Mouse (Mus musculus) myocyte (in vitro differentiated cells): ENCODE measurements at regions not wholly inside any gene's neighbourhood (a gene's known extent, or its start where the extent isn't known, plus 50 kb on each side); places are given as distances from the start of the nearest gene placed in this dataset.

Experiments
- E2F4 ChIP-seq: IDR thresholded peaks from one replicate; pipeline ENCODE4 v1.6.1; 2011; ENCODE audit warnings: mild to moderate bottlenecking, control low read depth, moderate library complexity; ENCODE audit not compliant: insufficient read depth
- MYOD1 ChIP-seq, 3 experiments: IDR thresholded peaks; one replicate each; pipeline ENCODE4 v1.6.1; 2011; ENCODE audit warnings: control low read depth in 2 of 3, low read depth in 2 of 3, mild to moderate bottlenecking in 2 of 3, moderate library complexity in 1 of 3; ENCODE audit not compliant: insufficient read length in 2 of 3, control insufficient read depth in 1 of 3
- POLR2A ChIP-seq: IDR thresholded peaks from one replicate; pipeline ENCODE4 v1.6.1; 2011; ENCODE audit warnings: low read depth, mild to moderate bottlenecking, control low read depth, moderate library complexity; ENCODE audit not compliant: insufficient read length
- POLR2AphosphoS2 ChIP-seq: IDR thresholded peaks from one replicate; pipeline ENCODE4 v1.6.1; 2011; ENCODE audit warnings: low read depth, control low read depth; ENCODE audit not compliant: insufficient read length
- REST ChIP-seq: IDR thresholded peaks from one replicate; pipeline ENCODE4 v1.6.1; 2011; ENCODE audit warnings: mild to moderate bottlenecking, control low read depth, moderate library complexity; ENCODE audit not compliant: insufficient read depth, insufficient read length
- TCF12 ChIP-seq: IDR thresholded peaks from one replicate; pipeline ENCODE4 v1.6.1; 2011; ENCODE audit warnings: mild to moderate bottlenecking, control low read depth; ENCODE audit not compliant: poor library complexity, insufficient read depth, severe bottlenecking
- USF1 ChIP-seq: IDR thresholded peaks from one replicate; pipeline ENCODE4 v1.6.1; 2011; ENCODE audit warnings: low read depth, mild to moderate bottlenecking, control low read depth, moderate library complexity

DNA sequence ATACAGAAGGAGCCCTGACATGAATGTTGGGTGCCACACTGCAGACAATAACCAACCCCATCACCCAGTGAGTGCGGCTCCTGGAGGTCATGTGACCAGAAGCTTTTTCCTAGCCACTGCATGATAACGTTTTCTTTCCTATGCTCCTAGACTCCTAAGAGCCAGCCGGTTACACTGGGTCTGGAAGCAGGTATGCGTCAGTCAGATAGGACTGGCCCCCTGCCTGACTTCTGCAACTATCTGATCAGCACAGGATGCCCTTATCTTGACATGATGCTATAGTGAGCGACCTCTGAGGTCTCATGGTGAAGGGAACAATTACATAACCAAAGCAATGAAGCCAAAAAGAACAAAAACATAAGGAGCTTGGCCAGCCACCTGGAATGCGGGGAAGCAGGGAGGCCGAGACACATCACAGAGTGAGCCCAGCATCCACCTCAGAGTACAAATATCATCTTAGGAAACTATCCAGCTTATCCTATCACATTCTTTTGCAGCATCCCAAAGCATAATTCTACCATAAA lies 63.2 kb upstream of the Trib2 start:
- TF ChIP-seq E2F4, result no peak
- no peak for TF ChIP-seq POLR2A
- no peak for TF ChIP-seq USF1
- TF ChIP-seq MYOD1 (IDR thresholded peaks at IDR 0.05; ENCODE audit: control insufficient read depth in 1 of 3, insufficient read length in 2 of 3, low read depth in 2 of 3), result no peak
- TF ChIP-seq POLR2AphosphoS2, result no peak
- TF ChIP-seq TCF12, result no peak
- no peak for TF ChIP-seq REST
